Mouse (Mus musculus): ENCODE results near the gene Kdm6b. TPM values are rescaled to one million over a fixed set of nuclear protein-coding genes. Genes with fewer than 3 reads are reported as not detected.
"Not testable (repeated sequence)": the region's sequence is repeated elsewhere in the genome, so short reads cannot be mapped to it uniquely, and the experiment has no call there.

Gene Kdm6b
- polyA plus RNA-seq, 1 experiment, result 72.1 TPM

GRCm38 (mm10) chr11:69404595-69405396, 8.7 kb downstream of the Kdm6b start:
- TF ChIP-seq GATA1 (IDR thresholded peaks at IDR 0.05; ENCODE audit: low read length), result no peak

GRCm38 (mm10) chr11:69403691-69404594, 9.5 kb downstream of the Kdm6b start:
- no peak for TF ChIP-seq GATA1 (IDR thresholded peaks at IDR 0.05; ENCODE audit: low read length)

- no peak for TF ChIP-seq GATA1 (IDR thresholded peaks at IDR 0.05; ENCODE audit: low read length)
Measured at GRCm38 (mm10) chr11:69401987-69402386, 11.5 kb downstream of the Kdm6b start.

DNA sequence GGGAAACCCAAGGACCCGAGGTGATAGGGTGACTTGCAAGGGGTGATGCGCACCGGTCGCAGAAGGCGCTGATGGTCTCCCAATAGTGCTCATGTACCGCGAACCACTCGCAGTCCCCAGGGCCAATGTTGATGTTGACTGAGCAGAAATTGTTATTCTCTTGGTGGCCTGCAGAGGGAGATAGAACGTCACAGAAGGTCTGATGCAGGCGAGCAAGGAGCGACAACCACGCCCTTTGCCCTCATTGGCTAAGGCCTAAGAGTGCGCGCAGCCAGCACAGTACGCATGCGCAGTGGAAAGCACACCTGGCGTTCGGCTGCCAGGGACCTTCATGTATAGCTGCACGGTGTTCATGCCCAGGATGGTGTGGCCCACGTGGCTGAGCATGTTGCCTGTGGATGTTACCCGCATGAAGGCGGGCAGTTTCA, 12.3 kb downstream of the Kdm6b start:
- no peak for TF ChIP-seq GATA1 (IDR thresholded peaks at IDR 0.05; ENCODE audit: low read length)

GRCm38 (mm10) chr11:69400083-69400850, 13.2 kb downstream of the Kdm6b start:
- no peak for TF ChIP-seq GATA1 (IDR thresholded peaks at IDR 0.05; ENCODE audit: low read length)

- TF ChIP-seq GATA1 (IDR thresholded peaks at IDR 0.05; ENCODE audit: low read length), result no peak
Measured at GRCm38 (mm10) chr11:69399201-69400082, 14.0 kb downstream of the Kdm6b start.

- TF ChIP-seq GATA1 (IDR thresholded peaks at IDR 0.05; ENCODE audit: low read length), result no peak
Measured at GRCm38 (mm10) chr11:69398486-69399200, 14.8 kb downstream of the Kdm6b start.

- TF ChIP-seq GATA1 (IDR thresholded peaks at IDR 0.05; ENCODE audit: low read length), result no peak
Measured at GRCm38 (mm10) chr11:69398059-69398458, 15.4 kb downstream of the Kdm6b start, which contains the start of gene Tmem88. TSS of gene Tmem88 (minus strand) at chr11:69398234.

DNA sequence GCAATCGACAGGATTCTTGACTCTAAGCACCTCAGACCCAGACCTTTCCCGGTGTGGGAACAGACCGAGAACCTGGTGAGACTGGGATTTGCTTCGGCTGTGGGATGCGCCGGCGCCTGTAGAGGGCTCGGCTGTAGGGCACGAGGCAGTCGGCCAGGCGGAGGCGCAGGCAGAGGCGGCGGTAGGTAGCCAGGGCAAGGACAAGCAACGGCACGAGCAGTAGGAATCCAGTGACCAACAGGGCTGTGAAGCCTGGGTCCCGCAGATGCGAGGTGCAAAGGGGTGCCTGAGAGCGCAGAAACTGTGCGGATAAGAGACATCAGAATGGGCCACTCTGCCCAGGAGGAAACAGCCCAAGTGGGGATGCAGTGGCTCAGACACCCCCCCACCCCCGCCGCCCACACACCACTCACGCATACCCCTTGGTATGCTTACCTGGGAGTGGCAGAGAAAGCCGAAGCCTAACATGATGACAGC, 15.9 kb downstream of the Kdm6b start:
- TF ChIP-seq GATA1 (IDR thresholded peaks at IDR 0.05; ENCODE audit: low read length), result no peak

- no peak for TF ChIP-seq GATA1 (IDR thresholded peaks at IDR 0.05; ENCODE audit: low read length)
Measured at GRCm38 (mm10) chr11:69396772-69397171, 16.7 kb downstream of the Kdm6b start.

GRCm38 (mm10) chr11:69395634-69396373, 17.7 kb downstream of the Kdm6b start:
- no peak for TF ChIP-seq GATA1 (IDR thresholded peaks at IDR 0.05; ENCODE audit: low read length)

- not testable (repeated sequence) for TF ChIP-seq GATA1 (IDR thresholded peaks at IDR 0.05; ENCODE audit: low read length)
Measured at GRCm38 (mm10) chr11:69395235-69395633, 18.2 kb downstream of the Kdm6b start, which contains the start of the genes Naa38 and Cyb5d1. TSS of gene Naa38 (plus strand) at chr11:69395487. TSS of gene Cyb5d1 (minus strand) at chr11:69395631.
